Mouse (Mus musculus): ENCODE results near the gene Gng12. TPM values are rescaled to one million over a fixed set of nuclear protein-coding genes. Genes with fewer than 3 reads are reported as not detected.
A peak's percentile ranks its signal among the peaks of the same experiment; 100 is the strongest.

Gene Gng12
- polyA plus RNA-seq (2015; fragmentation: Nextera tagmentation; extraction: Ambion mirVana) = 265 and 271 TPM in 2 replicates

DNA sequence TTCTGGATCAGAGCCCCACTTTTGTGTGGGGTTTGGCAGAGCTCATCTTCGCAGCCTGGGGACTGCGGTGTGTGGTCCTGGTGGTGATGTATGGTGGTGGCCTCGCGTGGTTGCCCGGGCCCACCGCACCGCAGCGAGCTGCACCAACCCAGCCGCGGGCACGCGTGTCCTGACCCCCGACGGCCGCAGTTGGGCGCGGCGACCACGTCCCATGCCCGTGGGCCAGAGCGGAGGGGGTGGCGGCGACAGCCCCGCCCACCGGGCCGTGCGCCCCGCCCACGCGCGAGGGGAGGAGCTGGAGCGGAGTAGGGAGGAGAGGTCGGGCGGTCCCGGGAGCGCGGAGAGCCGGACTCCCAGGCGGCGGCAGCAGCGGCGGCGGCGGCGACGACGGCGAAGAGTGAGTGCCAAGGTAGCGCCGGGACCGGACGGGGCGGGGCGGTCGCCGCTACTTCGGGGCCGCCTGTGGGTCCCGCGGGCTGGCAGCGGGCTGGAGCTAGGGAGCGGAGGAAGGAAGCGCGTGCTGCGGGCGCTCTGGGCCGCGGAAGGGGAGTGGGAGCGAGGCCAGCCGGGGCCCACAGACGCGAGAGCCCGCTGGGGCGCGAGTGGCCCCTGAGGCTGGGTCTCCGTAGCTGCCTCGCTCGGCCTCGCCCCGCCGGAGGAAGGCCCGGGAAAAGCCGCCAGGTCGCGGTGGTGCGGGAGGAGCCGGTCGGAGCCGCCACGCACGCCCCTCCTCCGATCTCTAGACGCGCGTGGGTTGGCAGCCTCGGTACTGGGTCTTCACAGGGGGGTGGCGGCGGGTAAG is at the start of gene Gng12:
Gng12 (plus strand) TSS at position 279 of the 802 bp plus-strand sequence.
- Histone ChIP-seq H3K4me3 (ENCODE audit: low read depth, low read length) (peak within 1 kb of the TSS; percentile 94), H3K9ac (ENCODE audit: low read depth, low read length) (peak within 1 kb of the TSS; percentile 98), H3K4me2 (replicated peaks; ENCODE audit: low read depth) (peak within 1 kb of the TSS; percentile 84), H3K36me3 (ENCODE audit: control insufficient read depth, insufficient read depth) (no peaks in the 10 kb centered on the region), H3K27me3 (replicated peaks; ENCODE audit: control insufficient read depth, insufficient read depth, low read length) (no peaks in the 10 kb centered on the region), H3K4me1 (replicated peaks; ENCODE audit: control insufficient read depth, insufficient read depth, low read length) (peaks cover 6% of the 10 kb centered on the region), H3K9me3 (ENCODE audit: control insufficient read depth) (no peaks in the 10 kb centered on the region), H3K27ac (ENCODE audit: low read depth, low read length) (peak within 1 kb of the TSS; percentile 98)
- WGBS = under 1% methylated on average over 92 of the region's 98 CpGs
- TF ChIP-seq CTCF (IDR thresholded peaks at IDR 0.05; ENCODE audit: low read depth) = peak; percentile 11; the same call in 1 of the 2 replicates
- peak; percentile 90 for ATAC-seq

DNA sequence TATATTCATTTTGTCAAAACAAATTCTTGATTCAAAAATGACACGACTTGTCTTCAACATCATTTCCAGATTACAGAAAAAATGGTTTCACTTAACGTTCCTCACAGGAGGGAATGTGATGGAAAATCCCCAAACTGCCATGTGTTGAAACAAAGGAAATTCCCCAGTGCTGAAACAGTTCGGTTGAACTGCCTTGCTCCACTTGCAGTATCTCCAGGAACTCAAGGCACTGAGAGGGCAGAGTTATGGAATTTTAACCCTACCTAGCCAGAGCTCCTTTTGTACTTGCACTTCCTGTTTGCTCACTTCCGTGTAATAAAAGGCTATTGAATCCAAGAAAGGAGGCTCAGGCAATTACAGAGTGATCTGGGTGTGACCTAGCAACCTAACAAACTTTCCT is 47.3 kb upstream of the Gng12 start:
- Histone ChIP-seq H3K9me3 (ENCODE audit: control insufficient read depth) (no peaks in the 10 kb centered on the region), H3K27me3 (replicated peaks; ENCODE audit: control insufficient read depth, insufficient read depth, low read length) (no peaks in the 10 kb centered on the region), H3K27ac (ENCODE audit: low read depth, low read length) (no peak overlapping the region), H3K36me3 (ENCODE audit: control insufficient read depth, insufficient read depth) (no peaks in the 10 kb centered on the region), H3K9ac (ENCODE audit: low read depth, low read length) (no peak overlapping the region), H3K4me3 (ENCODE audit: low read depth, low read length) (no peak overlapping the region), H3K4me2 (replicated peaks; ENCODE audit: low read depth) (no peak overlapping the region), H3K4me1 (replicated peaks; ENCODE audit: control insufficient read depth, insufficient read depth, low read length) (no peaks in the 10 kb centered on the region)
- ATAC-seq = peak; percentile 60; the same call in 1 of the 2 replicates
- no peak for TF ChIP-seq CTCF (IDR thresholded peaks at IDR 0.05; ENCODE audit: low read depth)
- WGBS = 21% methylated on average over 4 of the region's 4 CpGs

DNA sequence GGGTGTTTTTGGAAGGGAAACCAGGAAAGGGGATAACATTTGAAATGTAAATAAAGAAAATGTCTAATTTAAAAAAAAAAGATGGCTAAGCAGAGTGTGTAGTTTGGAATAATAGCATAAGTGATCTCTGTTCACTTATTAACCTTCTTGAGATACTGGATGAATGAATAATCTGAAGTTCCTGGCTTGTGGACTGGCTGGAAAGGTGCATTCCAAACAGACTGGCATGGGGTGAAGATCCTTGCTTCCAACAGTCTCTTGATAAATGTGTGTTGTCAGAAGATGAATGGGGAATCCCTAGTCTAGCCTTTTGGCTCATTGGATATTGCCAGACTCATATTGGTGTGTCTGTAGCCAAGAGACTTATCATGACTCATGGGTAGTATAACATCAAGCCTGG is 40.0 kb upstream of the Gng12 start:
- Histone ChIP-seq H3K9me3 (ENCODE audit: control insufficient read depth) (no peaks in the 10 kb centered on the region), H3K9ac (ENCODE audit: low read depth, low read length) (no peak overlapping the region), H3K27me3 (replicated peaks; ENCODE audit: control insufficient read depth, insufficient read depth, low read length) (no peaks in the 10 kb centered on the region), H3K4me3 (ENCODE audit: low read depth, low read length) (no peak overlapping the region), H3K4me1 (replicated peaks; ENCODE audit: control insufficient read depth, insufficient read depth, low read length) (no peaks in the 10 kb centered on the region), H3K36me3 (ENCODE audit: control insufficient read depth, insufficient read depth) (no peaks in the 10 kb centered on the region), H3K4me2 (replicated peaks; ENCODE audit: low read depth) (no peak overlapping the region), H3K27ac (ENCODE audit: low read depth, low read length) (no peak overlapping the region)
- no peak for TF ChIP-seq CTCF (IDR thresholded peaks at IDR 0.05; ENCODE audit: low read depth)
- no peak for ATAC-seq

DNA sequence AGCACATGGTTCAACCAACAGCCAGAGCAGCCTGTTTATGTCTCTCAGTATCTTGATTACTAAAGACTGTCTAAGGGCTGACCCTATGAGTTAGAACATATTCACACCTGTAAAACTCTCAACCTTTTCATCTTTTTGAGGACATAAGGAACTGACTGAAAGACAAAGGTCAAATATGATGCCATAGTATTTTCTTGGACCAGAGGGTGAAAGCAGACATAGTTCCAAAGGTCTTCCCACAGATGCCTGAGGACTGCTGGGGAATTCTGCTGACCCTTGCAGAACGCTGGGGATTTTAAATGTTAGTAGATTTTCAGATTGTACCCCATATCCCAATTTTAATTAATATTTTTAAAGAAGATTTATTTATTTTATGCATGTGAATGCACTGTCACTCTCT is 37.8 kb upstream of the Gng12 start:
- TF ChIP-seq CTCF (IDR thresholded peaks at IDR 0.05; ENCODE audit: low read depth) = no peak
- Histone ChIP-seq H3K4me2 (replicated peaks; ENCODE audit: low read depth) (no peak overlapping the region), H3K9me3 (ENCODE audit: control insufficient read depth) (no peaks in the 10 kb centered on the region), H3K27ac (ENCODE audit: low read depth, low read length) (no peak overlapping the region), H3K36me3 (ENCODE audit: control insufficient read depth, insufficient read depth) (no peaks in the 10 kb centered on the region), H3K9ac (ENCODE audit: low read depth, low read length) (no peak overlapping the region), H3K4me3 (ENCODE audit: low read depth, low read length) (no peak overlapping the region), H3K4me1 (replicated peaks; ENCODE audit: control insufficient read depth, insufficient read depth, low read length) (no peaks in the 10 kb centered on the region), H3K27me3 (replicated peaks; ENCODE audit: control insufficient read depth, insufficient read depth, low read length) (no peaks in the 10 kb centered on the region)
- 81% methylated on average over 1 of the region's 1 CpGs for WGBS
- peak; percentile 76 for ATAC-seq

DNA sequence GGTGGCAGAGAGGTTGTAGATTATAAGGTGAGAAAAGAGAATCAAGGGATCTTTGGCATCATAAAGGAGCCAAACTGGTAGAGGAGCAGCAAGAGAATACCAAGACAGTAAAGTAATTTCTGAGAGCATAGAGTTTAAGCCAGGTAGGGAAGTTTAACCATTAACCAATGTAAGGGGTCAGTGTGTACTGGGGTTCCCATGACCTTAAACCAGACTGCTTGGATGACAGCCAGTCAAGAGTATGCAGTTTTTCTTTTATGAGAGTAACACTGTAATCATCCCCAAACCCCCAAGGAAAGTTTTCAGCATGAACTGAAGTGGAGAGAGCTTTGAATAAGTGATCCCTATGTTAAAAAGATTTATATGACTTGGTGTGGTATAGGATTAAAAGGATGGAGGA is 36.8 kb upstream of the Gng12 start:
- Histone ChIP-seq H3K36me3 (ENCODE audit: control insufficient read depth, insufficient read depth) (no peaks in the 10 kb centered on the region), H3K27me3 (replicated peaks; ENCODE audit: control insufficient read depth, insufficient read depth, low read length) (no peaks in the 10 kb centered on the region), H3K4me1 (replicated peaks; ENCODE audit: control insufficient read depth, insufficient read depth, low read length) (no peaks in the 10 kb centered on the region), H3K27ac (ENCODE audit: low read depth, low read length) (no peak overlapping the region), H3K4me3 (ENCODE audit: low read depth, low read length) (no peak overlapping the region), H3K9ac (ENCODE audit: low read depth, low read length) (no peak overlapping the region), H3K9me3 (ENCODE audit: control insufficient read depth) (no peaks in the 10 kb centered on the region), H3K4me2 (replicated peaks; ENCODE audit: low read depth) (no peak overlapping the region)
- no peak for ATAC-seq
- no peak for TF ChIP-seq CTCF (IDR thresholded peaks at IDR 0.05; ENCODE audit: low read depth)

DNA sequence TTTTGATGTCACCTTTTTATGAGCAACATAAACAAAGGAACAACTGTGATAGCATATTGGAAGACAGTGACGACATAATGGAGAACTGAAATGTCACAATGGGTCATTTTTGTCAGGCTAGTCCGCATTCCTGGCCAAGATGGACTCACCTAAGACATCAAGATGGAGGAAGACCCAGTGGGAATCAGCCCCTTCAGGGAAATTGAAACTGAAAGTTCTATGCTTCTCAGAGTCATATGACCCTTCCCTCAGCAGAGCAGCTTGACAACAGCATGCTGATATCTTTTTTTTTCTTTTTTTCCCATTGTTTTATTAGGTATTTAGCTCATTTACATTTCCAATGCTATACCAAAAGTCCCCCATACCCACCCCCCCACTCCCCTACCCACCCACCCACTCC is 31.7 kb upstream of the Gng12 start:
- ATAC-seq = no peak
- no peak for TF ChIP-seq CTCF (IDR thresholded peaks at IDR 0.05; ENCODE audit: low read depth)
- no peaks in the 10 kb centered on the region for H3K9me3 ChIP-seq (ENCODE audit: control insufficient read depth)
- no peaks in the 10 kb centered on the region for H3K27me3 ChIP-seq (replicated peaks; ENCODE audit: control insufficient read depth, insufficient read depth, low read length)
- no peaks in the 10 kb centered on the region for H3K4me1 ChIP-seq (replicated peaks; ENCODE audit: control insufficient read depth, insufficient read depth, low read length)
- H3K9ac ChIP-seq (ENCODE audit: low read depth, low read length) = no peak overlapping the region
- 80% methylated on average over 2 of the region's 2 CpGs for WGBS
- no peak overlapping the region for H3K4me3 ChIP-seq (ENCODE audit: low read depth, low read length)
- H3K4me2 ChIP-seq (replicated peaks; ENCODE audit: low read depth) = no peak overlapping the region
- no peak overlapping the region for H3K27ac ChIP-seq (ENCODE audit: low read depth, low read length)
- H3K36me3 ChIP-seq (ENCODE audit: control insufficient read depth, insufficient read depth) = no peaks in the 10 kb centered on the region

Measured in intestine, postnatal 0 days (tissue).